Mouse (Mus musculus): ENCODE data around the gene Bnip3. TPM values are rescaled to one million over a fixed set of nuclear protein-coding genes. Genes with fewer than 3 reads are reported as not detected.

Gene Bnip3
- total RNA-seq (2021): 100 to 1,000 TPM in 1 of 2 experiments, 10 to 100 TPM in 1; 91.4 to 123 TPM

GRCm38 (mm10) chr7:138909277-138910192, at the start of gene Bnip3:
Gene Bnip3, minus strand, starts transcription at chr7:138909519.
- peak; percentile 89 to 90 for DNase-seq
- intact Hi-C loops (cut with DNase I): loop anchor here (1.0 kb wide), 1 partner anchor 10 kb away; no protein-coding TSS in a partner anchor

DNA sequence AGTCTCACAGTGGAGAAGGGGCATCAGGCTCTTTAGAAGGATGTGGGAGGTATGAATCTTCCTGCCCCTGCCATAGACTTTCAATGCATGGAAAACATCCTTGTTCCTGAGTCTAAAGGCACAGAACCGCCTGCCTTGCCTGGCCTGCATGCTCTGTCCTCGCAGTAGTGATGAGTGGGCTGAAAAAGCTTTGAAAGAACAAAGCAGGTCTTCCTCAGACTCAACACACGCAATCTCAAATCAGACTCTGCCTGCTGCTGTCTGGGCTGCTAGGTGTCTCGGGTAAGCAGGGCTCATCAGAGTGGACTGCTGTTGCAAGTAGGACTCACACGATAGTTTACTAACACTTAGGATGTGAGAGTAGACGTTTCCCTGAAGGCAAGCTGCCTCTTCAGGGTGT, 47.8 kb upstream of the Bnip3 start:
- intact Hi-C loops (cut with DNase I): no loop called here

DNA sequence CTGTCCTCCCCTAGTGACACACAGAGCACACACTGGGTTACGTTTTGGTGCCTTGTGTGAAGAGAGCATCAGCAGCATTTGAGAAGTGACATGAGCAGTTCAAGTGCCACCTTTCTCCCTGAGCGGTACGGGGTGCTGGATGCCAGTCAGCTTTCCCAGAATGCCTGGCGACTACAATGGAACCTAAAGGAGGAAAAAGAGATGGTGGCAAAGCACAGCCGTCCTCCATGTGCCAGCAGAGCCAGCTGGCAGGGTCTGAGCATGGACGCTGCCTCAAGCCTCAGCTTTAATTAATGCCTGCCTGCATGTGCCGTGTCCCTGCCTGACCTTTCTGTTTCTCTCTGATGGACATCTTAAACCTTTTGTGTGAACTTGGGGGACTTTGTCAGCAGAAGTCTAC, 46.5 kb upstream of the Bnip3 start:
- DNase-seq: no peak
- intact Hi-C loops (cut with DNase I): no loop called here

More for the DNA sequence above, 47.8 kb upstream of the Bnip3 start:
- no peak for DNase-seq

- intact Hi-C loops (cut with DNase I): no loop called here
- DNase-seq: no peak
These were observed 39.0 kb upstream of the Bnip3 start for GRCm38 (mm10) chr7:138948309-138948708.

DNA sequence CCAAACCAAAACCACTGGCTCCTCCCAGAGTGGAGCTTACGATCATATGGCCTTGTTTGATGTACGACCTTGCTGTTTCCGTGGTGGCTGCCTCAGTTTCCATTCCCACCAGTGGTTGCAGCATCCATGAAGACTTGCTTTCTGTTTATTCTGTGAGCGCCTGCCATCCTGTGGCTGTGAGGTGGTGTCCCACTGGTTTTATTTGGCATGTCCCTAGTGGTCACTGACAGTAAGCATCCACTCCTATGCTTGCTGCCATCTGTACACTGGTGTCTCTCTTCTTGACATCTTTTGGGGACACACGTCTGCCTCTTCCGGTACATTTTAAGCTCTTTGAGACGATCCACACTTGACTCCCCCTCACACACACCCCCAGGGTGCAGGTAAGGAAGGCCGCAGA, 38.4 kb upstream of the Bnip3 start:
- DNase-seq: no peak
- intact Hi-C loops (cut with DNase I): no loop called here

DNA sequence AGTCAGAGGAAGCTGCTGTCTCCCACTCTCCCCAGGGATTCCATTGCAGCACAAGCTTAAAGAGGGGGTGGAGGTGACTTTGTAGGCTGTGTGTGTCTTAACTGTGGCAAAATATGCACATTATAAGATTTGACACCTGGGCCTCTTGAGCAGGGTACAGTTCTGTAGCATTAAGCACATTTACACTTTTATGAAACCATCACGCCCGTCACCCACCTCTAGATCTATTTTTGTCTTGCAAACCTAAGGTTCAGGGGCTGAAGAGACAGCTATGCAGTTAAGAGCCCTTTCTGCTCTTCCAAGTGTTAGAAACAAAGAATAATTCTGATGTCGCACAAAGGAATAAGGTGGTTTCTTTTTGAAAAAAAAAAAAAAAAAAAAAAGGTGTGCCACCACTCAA, 36.3 kb upstream of the Bnip3 start:
- intact Hi-C loops (cut with DNase I): no loop called here

GRCm38 (mm10) chr7:138942301-138942700, 33.0 kb upstream of the Bnip3 start:
- intact Hi-C loops (cut with DNase I): no loop called here
- DNase-seq: no peak

More for the DNA sequence above, 36.3 kb upstream of the Bnip3 start:
- DNase-seq: no peak

DNA sequence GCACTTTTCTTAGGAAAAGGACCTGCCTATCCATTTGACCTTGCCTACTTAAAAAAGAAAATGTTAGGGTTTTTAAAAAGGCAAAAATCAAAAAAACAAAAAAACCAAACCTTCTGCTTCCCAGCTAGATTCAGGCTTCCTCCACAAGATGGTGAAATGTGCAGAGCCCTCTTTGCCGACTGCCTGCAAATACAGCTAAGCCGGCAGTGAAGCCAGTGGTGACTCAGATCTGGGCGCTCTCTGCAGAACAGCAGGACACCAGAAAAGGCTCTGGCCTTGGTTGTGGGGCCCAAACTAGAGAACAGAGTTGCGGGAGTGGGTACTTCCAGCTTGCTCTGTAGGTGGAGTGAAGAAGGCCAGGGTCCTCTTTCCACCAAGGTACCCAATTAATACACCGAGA, 32.3 kb upstream of the Bnip3 start:
- intact Hi-C loops (cut with DNase I): no loop called here
- DNase-seq: no peak

DNA sequence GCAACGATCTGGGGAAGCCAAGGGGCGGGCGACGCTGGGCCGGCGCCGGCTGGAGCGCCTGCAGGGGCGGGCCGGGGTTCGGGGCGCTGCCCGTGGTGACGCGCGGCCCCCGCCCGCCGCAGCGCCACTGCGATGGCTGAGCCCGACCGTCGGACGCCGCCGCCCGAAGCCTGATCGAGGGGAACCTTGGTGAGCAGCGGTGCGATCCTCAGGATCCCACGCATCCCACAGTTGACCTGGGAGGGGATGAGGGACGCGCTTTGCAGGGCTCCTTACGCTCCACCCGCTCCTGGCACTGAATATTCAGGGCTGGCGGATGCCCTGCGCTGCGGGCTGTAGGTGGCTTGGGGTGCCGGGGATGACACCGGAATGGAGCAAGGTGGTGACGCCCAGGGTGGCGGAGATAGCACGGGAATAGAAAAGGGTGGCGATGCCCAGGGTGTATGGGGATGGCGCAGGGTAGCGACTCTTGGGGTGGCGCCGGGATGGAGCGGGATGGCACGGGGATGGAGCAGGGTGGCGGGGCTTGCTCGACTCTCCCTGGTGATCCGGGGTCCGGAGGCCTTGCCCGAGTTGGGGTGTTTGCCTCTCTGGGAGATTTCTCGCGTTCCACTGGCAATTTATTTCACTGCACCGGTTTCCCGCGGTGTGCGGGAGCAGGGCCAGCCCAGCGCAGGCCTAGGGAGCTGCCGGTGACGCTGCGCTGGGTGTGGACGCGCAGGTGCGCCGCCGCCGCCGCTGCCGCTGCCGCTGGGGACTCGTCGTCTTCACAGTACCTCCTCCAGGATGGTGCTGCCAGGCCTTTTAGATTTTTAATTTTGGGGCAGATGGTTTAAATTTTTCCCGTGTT, 31.5 kb upstream of the Bnip3 start, which contains the start of gene Jakmip3:
Gene Jakmip3 (plus strand): TSS at position 119 of the 850 bp plus-strand sequence.
- intact Hi-C loops (cut with DNase I): no loop called here
- peak in 1 of 2 experiments; percentile 15 for DNase-seq

DNA sequence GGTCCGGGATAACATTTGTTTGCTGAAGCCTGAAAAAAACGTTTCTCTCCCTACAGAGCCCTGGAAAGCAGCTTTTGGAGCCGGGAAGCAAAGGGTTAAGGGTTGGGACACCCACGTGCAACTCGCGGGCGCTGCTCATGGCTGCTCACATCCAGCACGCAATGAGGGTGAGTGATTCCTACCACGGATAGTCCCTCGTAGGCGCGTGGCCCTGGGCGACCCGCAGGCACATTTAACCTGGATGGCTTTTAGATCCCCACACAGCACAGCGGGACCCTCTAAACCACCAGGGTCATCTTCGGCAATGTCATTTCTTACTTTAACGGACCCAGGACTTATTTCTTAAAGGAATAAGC, 30.9 kb upstream of the Bnip3 start:
- DNase-seq: peak in 1 of 2 experiments; percentile 30
- intact Hi-C loops (cut with DNase I): no loop called here

DNA sequence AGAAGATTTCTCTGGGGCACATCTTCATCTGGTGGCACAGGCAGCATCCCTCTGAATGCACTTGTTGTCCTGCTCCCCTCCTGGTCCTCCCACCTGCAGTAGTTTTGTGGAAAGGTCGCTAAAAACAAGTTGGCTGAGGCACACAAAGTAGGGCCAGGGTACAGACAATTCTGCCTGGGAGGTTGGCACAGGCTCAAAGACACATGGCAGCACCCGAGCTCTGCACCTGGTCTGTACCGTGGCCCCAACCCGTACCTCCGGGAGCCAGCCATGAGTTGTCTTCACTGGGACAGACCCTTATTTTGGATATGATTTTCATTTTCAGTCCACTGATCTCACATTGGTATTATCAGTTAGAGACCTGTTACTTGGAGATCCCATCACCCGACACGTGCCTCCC, 29.7 kb upstream of the Bnip3 start:
- no peak for DNase-seq
- intact Hi-C loops (cut with DNase I): no loop called here

- no peak for DNase-seq
- intact Hi-C loops (cut with DNase I): no loop called here
These were observed 25.2 kb upstream of the Bnip3 start for GRCm38 (mm10) chr7:138934523-138934922.

DNA sequence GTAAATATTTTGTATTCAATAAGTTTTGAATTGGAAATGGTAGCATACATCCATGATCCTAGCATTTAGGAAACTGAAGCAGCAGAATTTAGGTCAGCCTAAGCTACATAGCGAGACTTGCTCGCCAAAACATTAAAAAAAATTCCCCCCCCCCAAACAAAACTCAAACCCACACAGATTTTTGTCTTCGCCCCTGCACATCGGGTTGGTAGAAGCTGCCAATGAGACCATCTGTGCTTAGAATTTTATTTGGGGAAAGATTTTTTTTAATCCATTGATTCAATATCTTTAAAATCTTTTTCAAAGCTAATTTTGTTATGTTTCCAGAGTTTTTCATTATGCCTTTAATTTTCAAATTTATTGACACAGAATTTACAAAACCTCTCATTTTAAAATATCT, 19.1 kb upstream of the Bnip3 start:
- DNase-seq: no peak
- intact Hi-C loops (cut with DNase I): loop anchor here (10.0 kb wide), 1 partner anchor 1454 kb away; no protein-coding TSS in a partner anchor

DNA sequence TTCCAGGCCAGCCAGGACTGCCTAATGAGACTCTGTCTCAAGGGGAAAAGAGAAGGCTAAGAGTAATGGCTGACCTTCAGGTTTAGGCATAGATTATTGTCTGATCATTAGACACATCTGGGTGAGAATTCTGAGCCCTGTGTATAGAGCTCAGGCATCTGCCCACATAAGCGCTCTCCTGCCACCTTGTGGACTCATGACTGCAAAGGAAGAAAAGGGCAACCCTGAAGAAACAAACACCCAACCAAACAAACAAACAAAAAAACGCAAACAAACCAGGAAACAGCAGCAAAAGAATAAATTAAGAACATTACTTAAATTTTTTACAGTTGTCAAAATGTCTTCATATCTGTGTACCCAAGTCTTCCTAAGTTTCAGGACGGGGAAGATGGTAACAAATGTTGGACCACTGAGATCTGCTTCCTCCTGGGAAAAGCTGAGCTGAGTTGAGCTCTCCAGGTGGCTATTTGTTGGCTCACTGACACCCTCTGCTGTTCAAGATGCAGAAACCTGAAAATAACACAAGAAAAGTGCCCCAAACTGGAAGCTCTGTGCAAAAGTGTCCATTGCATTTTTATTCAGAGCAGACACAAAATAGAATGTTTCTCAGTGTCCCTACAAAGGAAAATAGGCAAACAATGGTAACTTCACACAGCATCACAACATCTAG, 14.6 kb upstream of the Bnip3 start:
- intact Hi-C loops (cut with DNase I): loop anchor here (1.0 to 10.0 kb wide), 2 partner anchors 84 to 1449 kb away; no protein-coding TSS in a partner anchor
- DNase-seq: peak; percentile 33 to 48

GRCm38 (mm10) chr7:138921611-138922010, 12.3 kb upstream of the Bnip3 start:
- no peak for DNase-seq
- intact Hi-C loops (cut with DNase I): loop anchor here (10.0 kb wide), 1 partner anchor 1447 kb away; no protein-coding TSS in a partner anchor

DNA sequence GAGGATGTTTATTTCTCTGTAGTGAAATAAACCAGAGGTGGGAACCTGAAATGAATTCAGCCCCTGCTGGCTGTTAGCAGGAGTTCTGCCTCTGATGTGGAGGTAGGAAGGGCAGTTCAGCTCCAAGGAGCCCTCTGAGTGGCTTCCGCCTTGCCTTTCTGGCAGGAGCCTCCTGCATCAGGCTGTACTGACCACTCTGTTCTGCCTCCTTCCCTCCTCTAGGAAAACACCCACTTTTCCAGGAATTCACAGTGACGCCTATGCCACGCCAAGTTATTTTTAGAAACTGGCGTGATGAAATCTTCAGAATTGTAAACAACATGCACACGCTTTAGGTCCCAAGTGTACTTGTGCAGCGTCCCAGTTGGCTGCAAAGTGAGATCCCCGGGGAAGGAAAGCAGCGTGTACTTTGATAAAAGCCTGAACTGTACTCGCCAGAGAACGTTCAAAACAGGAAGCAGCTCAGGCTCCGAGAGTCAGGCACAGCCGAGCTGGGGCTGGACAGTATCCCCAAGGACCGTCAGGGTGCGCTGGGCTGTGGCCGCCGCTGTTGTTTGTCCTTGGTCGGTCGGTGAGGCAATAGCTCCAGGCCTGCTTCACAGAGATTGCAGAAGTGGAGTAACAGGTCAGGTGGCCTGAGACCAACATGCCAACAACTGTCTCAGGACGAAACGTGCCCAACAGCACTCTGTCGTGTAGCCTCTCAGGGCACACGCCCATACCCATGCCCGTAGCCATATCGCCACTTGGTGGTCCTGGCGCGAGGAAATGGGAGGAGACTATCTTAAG, 10.0 kb upstream of the Bnip3 start:
- DNase-seq: peak; percentile 89 to 90
- intact Hi-C loops (cut with DNase I): loop anchor here (1.0 kb wide), 1 partner anchor 10 kb away; the partner anchor contains the start of gene Bnip3

DNA sequence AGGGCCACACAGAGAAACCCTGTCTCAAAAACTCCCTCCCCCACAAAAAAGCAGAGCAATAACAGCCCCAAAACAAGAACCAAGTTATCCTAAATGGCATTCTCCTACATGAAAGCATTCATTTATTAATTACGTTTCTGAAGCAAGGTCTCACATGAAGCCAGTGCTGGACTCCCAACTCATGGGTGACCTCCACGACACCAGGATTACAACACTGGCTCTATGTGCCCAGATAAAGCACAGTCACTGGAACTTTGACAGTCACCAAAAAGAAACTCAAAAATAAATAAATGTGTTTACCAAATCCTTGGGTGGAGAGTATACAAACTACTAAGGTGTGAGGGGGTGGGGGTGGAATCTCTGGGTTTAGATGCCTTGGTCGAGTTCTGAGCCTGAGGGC, 4.3 kb upstream of the Bnip3 start:
- no peak for DNase-seq
- intact Hi-C loops (cut with DNase I): no loop called here

DNA sequence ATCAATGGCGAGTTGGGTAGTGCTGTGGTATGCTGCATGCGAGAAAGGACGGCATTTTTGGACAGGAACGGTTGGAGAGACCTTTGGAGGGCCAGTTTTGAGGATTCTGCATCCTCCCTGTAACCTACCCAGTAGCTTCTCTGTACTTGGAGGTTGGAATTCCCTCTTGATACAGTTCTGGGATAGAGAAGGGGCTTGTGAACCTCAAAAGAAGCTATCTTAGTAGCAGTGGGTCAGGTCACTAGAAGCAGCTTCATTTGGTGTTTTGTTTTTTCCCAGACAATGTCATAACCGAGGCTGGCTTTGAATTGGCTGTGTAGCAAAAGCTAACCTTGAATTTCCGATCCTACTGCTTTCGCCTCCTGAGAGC, 859 bp upstream of the Bnip3 start:
- intact Hi-C loops (cut with DNase I): no loop called here

GRCm38 (mm10) chr7:138908768-138909276, 497 bp downstream of the Bnip3 start:
- intact Hi-C loops (cut with DNase I): loop anchor here (1.0 kb wide), 1 partner anchor 10 kb away; no protein-coding TSS in a partner anchor
- DNase-seq: no peak

More for the DNA sequence above, 859 bp upstream of the Bnip3 start:
- no peak for DNase-seq

Data from heart, postnatal 10 days (tissue).